Mouse (Mus musculus): Measurements from ENCODE around the gene Zcchc17.
A peak's percentile ranks its signal among the peaks of the same experiment; 100 is the strongest.

Gene Zcchc17

DNA sequence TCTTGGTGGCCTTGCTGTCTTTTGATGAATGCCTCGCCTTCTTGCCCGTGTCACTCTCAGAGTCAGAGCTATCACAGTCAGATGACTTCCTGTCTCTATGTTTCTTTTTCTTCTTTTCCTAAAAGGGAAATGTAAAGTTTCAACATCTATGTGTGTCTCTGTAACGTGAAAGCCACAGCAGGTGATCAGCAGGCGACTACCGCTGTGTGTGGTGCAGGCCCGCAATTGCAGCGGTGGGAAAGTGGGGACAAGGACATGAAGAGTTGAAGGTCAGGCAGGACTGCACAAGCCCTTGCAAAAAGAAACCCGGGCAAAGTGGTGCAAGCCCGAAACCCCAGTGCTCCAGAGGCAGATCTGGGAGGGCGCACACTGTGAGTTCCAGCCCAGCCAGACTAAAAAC, 43.1 kb downstream of the Zcchc17 start:
- DNase-seq (ENCODE audit: low spot score) = no peak

- DNase-seq (ENCODE audit: low spot score) = no peak
These were observed 43.8 kb downstream of the Zcchc17 start for GRCm38 (mm10) chr4:130315771-130316527.

GRCm38 (mm10) chr4:130313552-130313951, 46.2 kb downstream of the Zcchc17 start:
- no peak for DNase-seq (ENCODE audit: low spot score)

- DNase-seq (ENCODE audit: low spot score) = no peak
These were observed 47.2 kb downstream of the Zcchc17 start for GRCm38 (mm10) chr4:130312526-130312925.

DNA sequence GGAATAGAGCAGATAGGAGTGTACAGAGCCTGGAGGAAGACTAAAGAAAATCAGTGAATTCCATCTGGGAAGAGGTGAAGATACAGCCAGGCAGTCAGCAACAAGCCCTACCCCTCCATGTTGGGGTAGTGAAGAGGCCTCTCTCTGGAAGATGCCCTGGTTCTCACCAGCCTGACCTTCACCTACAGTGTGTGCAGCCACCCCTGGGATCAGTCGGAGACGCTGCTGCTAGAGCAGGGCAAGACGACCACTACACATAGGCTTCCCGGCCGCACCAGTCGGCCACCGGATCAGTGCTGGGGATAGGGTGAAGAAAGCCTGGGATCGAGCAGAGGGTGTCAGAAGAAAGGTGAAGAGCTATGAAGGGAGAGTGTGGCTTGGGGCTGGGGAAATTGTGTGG, 50.5 kb downstream of the Zcchc17 start:
- no peak for DNase-seq (ENCODE audit: low spot score)

- DNase-seq (ENCODE audit: low spot score) = no peak
These were observed 51.3 kb downstream of the Zcchc17 start, which contains the start of the genes Fabp3 and Gm10570 for GRCm38 (mm10) chr4:130308231-130309081. Fabp3 (plus strand) TSS chr4:130308595. Gm10570 (minus strand) TSS chr4:130308674.

DNA sequence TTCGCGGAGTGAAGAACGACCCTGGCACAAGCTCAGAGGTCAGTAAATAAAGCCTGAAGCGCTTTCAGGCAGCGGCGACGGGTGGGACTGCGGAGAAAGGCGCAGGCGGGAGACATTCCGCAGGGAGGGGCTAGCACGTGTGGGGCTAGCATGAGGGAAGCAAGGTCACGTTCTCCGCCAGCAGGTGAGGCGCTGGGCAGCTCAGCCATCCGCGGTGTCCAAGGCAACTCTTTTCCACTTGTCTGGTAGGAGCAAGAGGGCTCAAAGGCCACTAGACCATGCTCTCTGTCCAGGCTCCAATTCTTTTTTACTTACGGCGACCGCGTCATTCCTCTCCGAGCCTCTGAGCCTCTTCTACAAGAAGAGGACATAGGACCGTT, 51.9 kb downstream of the Zcchc17 start:
- DNase-seq (ENCODE audit: low spot score) = no peak

- no peak for DNase-seq (ENCODE audit: low spot score)
These were observed 52.7 kb downstream of the Zcchc17 start for GRCm38 (mm10) chr4:130306796-130307630.

DNA sequence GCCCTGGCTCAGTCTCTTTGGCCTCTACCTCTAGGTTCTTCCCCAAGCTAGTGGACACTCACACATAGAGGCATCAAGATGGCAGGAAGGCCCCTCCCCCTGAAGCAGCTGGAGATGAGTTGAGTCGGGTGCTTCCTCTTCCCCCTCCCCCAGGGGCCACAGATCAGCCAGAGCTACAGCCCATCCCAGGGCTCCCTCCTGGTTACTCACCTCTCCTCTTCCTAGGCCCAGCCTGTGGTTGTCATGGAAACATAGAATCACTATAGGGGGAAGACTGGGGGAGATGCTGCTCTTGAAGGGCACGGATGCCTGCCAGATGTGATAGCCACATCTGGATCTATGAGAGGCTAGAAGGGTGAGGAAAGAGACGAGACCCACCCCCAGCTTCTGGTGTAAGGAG, 55.0 kb downstream of the Zcchc17 start:
- DNase-seq (ENCODE audit: low spot score) = no peak

- no peak for DNase-seq (ENCODE audit: low spot score)
These were observed 57.4 kb downstream of the Zcchc17 start for GRCm38 (mm10) chr4:130302285-130302870.

- DNase-seq (ENCODE audit: low spot score) = no peak
These were observed 60.1 kb downstream of the Zcchc17 start for GRCm38 (mm10) chr4:130299629-130300018.

- DNase-seq (ENCODE audit: low spot score) = no peak
These were observed 60.7 kb downstream of the Zcchc17 start for GRCm38 (mm10) chr4:130298877-130299628.

- DNase-seq (ENCODE audit: low spot score) = peak; percentile 94
These were observed 62.6 kb downstream of the Zcchc17 start for GRCm38 (mm10) chr4:130297123-130297529.

- DNase-seq (ENCODE audit: low spot score) = peak; percentile 76
These were observed 63.3 kb downstream of the Zcchc17 start for GRCm38 (mm10) chr4:130296243-130296965.

GRCm38 (mm10) chr4:130295047-130295745, 64.5 kb downstream of the Zcchc17 start:
- DNase-seq (ENCODE audit: low spot score) = peak; percentile 87

DNA sequence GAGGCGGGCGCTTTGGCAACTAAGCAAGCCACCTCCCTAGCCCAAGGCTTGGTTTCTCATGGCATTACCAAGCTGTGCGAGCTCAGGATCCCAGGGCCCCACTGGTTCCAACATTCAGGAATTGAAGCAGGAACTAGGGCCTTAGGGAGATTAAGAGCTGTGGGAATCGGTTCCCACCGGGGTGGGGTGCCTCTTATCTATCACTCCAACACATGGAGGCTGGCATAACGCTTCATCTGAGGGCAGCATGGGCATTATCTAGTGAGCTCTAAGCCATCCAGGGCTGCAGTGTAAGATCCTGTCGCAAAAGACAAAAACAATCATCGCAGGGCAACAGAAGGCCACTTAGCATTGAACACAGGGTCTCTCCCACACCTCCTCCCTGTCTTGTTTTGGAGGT, 65.2 kb downstream of the Zcchc17 start:
- peak; percentile 68 for DNase-seq (ENCODE audit: low spot score)

DNA sequence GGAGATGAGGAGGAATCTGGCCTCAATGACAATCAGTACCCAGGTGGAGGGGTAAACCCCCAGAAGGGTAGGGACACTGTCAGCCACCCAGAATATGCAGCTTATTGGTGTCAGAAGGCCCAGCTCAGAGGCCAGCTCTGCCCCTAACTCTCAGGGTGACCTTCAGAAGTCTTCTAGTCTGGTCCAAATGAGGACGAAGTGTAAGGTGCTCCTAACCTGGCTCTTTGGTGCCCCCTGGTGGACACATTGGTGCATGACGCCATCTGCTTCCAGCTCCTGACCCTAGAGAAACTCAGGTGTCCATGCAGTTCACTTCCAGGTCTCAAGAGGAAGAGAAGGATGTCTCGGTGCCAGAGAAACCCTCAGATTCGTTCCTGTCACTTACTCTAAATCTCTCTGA, 67.5 kb downstream of the Zcchc17 start:
- peak; percentile 88 for DNase-seq (ENCODE audit: low spot score)

GRCm38 (mm10) chr4:130289824-130290223, 69.9 kb downstream of the Zcchc17 start:
- no peak for DNase-seq (ENCODE audit: low spot score)

DNA sequence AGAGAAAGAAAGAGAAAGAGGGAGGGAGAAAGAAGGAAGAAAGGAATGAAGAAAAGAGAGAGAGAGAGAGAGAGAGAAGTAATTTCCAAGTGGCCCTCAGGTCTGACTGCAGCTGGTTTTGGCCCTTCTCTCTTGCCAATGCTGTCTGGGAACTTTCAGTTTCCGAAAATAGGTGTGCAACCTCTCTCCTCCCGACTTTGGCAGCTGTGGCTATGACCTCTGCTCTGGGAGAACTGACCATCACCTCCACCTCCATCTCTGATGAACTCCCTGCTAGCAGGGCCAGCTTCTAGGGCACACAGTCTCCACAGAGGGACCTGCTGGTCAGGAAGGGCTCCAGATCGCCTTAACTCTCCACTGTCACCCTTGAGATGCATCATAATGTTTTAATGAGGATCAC, 73.2 kb downstream of the Zcchc17 start:
- DNase-seq (ENCODE audit: low spot score) = no peak

DNA sequence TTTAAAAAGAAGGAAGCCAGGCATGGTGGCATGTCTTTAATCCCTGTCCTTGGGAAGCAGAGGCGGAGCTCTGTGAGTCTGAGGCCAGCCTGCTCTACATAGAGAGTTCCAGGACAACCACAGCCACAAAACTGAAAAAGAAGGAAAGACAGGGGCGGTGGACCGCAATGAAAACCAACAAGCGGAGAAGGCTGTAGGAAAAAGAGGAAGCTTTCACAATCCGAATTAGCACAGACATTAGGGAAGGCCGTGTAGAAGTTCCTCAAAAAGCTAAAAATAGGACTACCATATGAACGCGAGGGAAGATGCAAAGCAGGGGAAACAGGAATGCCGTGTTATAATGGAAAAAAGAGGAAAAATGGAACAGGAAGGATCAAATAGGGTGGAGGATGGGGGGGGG, 75.9 kb downstream of the Zcchc17 start:
- no peak for DNase-seq (ENCODE audit: low spot score)

All from c-Kit-positive CD71-positive TER-119-positive erythroid progenitor cells, embryonic 14.5 days (primary cell).